Mouse (Mus musculus): ENCODE measurements around the gene LTO1. TPM values are rescaled to one million over a fixed set of nuclear protein-coding genes. Genes with fewer than 3 reads are reported as not detected.
"Not testable (repeated sequence)": the region's sequence is repeated elsewhere in the genome, so short reads cannot be mapped to it uniquely, and the experiment has no call there.

Gene LTO1
- polyA plus RNA-seq, 2 experiments, result 22.0 to 46.5 TPM

DNA sequence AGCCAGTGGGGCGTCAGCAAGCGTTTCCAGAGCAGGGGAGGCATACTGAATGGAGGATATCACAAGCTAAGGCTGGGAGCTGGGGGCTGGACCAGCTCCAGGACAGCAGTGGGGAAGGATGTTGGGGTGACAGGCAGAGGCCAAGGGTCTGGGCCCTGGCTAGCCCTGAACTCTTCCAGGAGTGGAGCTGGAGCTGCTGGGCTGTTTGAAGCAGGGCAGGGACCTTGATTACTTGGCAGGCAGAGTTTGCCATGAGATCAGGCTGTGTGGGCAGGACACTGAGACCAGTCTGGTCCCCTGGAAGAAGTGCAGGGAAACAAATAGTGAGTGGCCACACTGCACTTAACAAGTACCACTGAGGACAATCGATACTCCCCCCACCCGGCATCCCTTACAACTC, 40.7 kb upstream of the LTO1 start:
- Histone ChIP-seq H3K4me1 (ENCODE audit: control insufficient read depth, insufficient read depth, low read length) (no peaks in the 10 kb centered on the region; the same call in 1 of the 2 replicates), H3K9ac (ENCODE audit: low read depth, low read length, severe bottlenecking) (0 out of 2 replicates have a peak overlapping the region, but pooled peaks have one; percentile 7), H3K27ac (replicated peaks; ENCODE audit: low read depth, low read length) (no peak overlapping the region), H3K9me3 (ENCODE audit: control insufficient read depth, low read length) (no peaks in the 10 kb centered on the region), H3K36me3 (ENCODE audit: control insufficient read depth, insufficient read depth, low read length) (no peaks in the 10 kb centered on the region), H3K4me3 (replicated peaks; ENCODE audit: low read length) (no peak overlapping the region), H3K4me2 (replicated peaks; ENCODE audit: low read depth, low read length, severe bottlenecking) (no peak overlapping the region), H3K27me3 (ENCODE audit: control insufficient read depth, insufficient read depth, low read length) (no peaks in the 10 kb centered on the region)
- TF ChIP-seq POLR2A (IDR thresholded peaks at IDR 0.05; ENCODE audit: borderline replicate concordance, extremely low read depth, insufficient read depth, insufficient read length), result no peak
- ATAC-seq (ENCODE audit: low FRiP score, low read depth) (no peak), DNase-seq (ENCODE audit: low spot score) (no peak)
- 66% methylated on average over 4 of the region's 4 CpGs for WGBS

DNA sequence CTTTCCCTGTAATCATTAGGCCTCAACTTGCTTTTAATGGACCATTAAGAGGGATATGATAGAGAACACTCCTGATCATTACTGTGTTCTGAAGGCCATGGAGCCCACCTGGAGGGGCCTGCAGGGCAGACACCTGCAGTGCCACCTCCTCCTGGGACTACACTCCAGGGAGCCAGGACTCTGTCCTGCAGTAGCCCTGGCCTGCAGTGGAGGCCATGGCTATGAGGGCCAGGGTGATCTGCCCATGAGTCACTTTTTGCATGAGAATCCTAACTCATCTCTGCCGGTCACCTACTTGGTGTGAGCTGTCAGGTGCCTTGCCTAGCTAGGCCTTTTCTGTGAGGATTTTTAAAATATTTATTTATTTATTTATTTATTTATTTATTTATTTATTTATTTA, 36.5 kb upstream of the LTO1 start:
- Histone ChIP-seq H3K27me3 (ENCODE audit: control insufficient read depth, insufficient read depth, low read length) (no peaks in the 10 kb centered on the region), H3K4me1 (ENCODE audit: control insufficient read depth, insufficient read depth, low read length) (no peaks in the 10 kb centered on the region; the same call in 1 of the 2 replicates), H3K4me2 (replicated peaks; ENCODE audit: low read depth, low read length, severe bottlenecking) (no peak overlapping the region), H3K27ac (replicated peaks; ENCODE audit: low read depth, low read length) (no peak overlapping the region), H3K36me3 (ENCODE audit: control insufficient read depth, insufficient read depth, low read length) (no peaks in the 10 kb centered on the region), H3K9ac (ENCODE audit: low read depth, low read length, severe bottlenecking) (no peak overlapping the region), H3K4me3 (replicated peaks; ENCODE audit: low read length) (no peak overlapping the region), H3K9me3 (ENCODE audit: control insufficient read depth, low read length) (no peaks in the 10 kb centered on the region)
- DNase-seq (ENCODE audit: low spot score) (no peak), ATAC-seq (ENCODE audit: low FRiP score, low read depth) (no peak)
- WGBS, result 95% methylated on average over 1 of the region's 1 CpGs
- TF ChIP-seq POLR2A (IDR thresholded peaks at IDR 0.05; ENCODE audit: borderline replicate concordance, extremely low read depth, insufficient read depth, insufficient read length), result no peak

DNA sequence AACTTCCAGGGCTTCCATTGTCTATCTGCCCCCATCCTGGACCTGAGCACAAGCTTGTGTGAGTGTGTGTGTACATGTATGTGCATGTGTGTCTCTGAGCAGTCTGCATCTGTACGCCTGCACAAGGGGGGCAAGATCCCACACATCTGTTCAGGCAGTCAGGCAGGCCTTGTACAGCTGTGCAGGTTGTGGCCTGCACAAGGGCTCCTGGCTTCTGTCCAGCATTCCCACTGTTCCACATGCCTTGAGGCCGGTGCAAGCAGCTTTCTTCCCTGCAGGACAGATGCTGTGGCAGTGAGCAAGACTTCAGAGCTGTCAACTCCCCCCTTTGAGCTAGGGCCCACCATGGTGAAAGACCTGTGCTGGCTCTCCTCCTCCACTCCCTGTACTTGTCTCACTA, 31.8 kb upstream of the LTO1 start:
- no peaks in the 10 kb centered on the region for H3K4me1 ChIP-seq (ENCODE audit: control insufficient read depth, insufficient read depth, low read length)
- ATAC-seq (ENCODE audit: low FRiP score, low read depth) (peak; percentile 70), DNase-seq (ENCODE audit: low spot score) (peak; percentile 83)
- H3K9me3 ChIP-seq (ENCODE audit: control insufficient read depth, low read length), result no peaks in the 10 kb centered on the region
- no peaks in the 10 kb centered on the region for H3K36me3 ChIP-seq (ENCODE audit: control insufficient read depth, insufficient read depth, low read length)
- H3K27ac ChIP-seq (replicated peaks; ENCODE audit: low read depth, low read length), result no peak overlapping the region
- H3K4me3 ChIP-seq (replicated peaks; ENCODE audit: low read length), result no peak overlapping the region
- no peak overlapping the region for H3K4me2 ChIP-seq (replicated peaks; ENCODE audit: low read depth, low read length, severe bottlenecking)
- 5% methylated on average over 2 of the region's 2 CpGs for WGBS
- no peak overlapping the region for H3K9ac ChIP-seq (ENCODE audit: low read depth, low read length, severe bottlenecking)
- H3K27me3 ChIP-seq (ENCODE audit: control insufficient read depth, insufficient read depth, low read length), result no peaks in the 10 kb centered on the region
- TF ChIP-seq POLR2A (IDR thresholded peaks at IDR 0.05; ENCODE audit: borderline replicate concordance, extremely low read depth, insufficient read depth, insufficient read length), result no peak

DNA sequence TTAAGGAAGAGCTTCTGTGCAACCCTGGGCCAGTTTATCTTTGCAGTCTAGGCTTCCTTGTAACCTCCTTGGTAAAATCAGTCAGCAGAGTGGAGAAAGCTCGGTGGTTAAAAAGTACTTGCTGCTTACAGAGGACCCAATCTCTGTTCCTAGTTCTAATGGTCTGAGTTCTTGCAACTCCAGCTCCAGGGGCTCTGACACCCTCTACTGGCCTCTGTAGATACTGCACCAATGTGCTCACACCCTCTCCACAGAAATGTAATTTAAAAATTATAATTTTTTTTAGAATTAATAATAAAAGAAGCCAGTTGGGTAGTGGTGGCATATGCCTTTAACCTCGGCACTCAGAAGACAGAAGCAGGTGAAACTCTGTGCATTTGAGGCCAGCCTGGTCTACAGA, 27.2 kb upstream of the LTO1 start:
- no peak for ATAC-seq (ENCODE audit: low FRiP score, low read depth)
- WGBS, result 77% methylated on average over 2 of the region's 2 CpGs
- Histone ChIP-seq H3K4me3 (replicated peaks; ENCODE audit: low read length) (no peak overlapping the region), H3K9ac (ENCODE audit: low read depth, low read length, severe bottlenecking) (no peak overlapping the region), H3K4me1 (ENCODE audit: control insufficient read depth, insufficient read depth, low read length) (0 out of 2 replicates have a peak, but pooled peaks cover 2% of the 10 kb centered on the region), H3K4me2 (replicated peaks; ENCODE audit: low read depth, low read length, severe bottlenecking) (no peak overlapping the region), H3K36me3 (ENCODE audit: control insufficient read depth, insufficient read depth, low read length) (no peaks in the 10 kb centered on the region), H3K9me3 (ENCODE audit: control insufficient read depth, low read length) (no peaks in the 10 kb centered on the region), H3K27ac (replicated peaks; ENCODE audit: low read depth, low read length) (no peak overlapping the region), H3K27me3 (ENCODE audit: control insufficient read depth, insufficient read depth, low read length) (no peaks in the 10 kb centered on the region)
- no peak for TF ChIP-seq POLR2A (IDR thresholded peaks at IDR 0.05; ENCODE audit: borderline replicate concordance, extremely low read depth, insufficient read depth, insufficient read length)
- no peak for DNase-seq (ENCODE audit: low spot score)

DNA sequence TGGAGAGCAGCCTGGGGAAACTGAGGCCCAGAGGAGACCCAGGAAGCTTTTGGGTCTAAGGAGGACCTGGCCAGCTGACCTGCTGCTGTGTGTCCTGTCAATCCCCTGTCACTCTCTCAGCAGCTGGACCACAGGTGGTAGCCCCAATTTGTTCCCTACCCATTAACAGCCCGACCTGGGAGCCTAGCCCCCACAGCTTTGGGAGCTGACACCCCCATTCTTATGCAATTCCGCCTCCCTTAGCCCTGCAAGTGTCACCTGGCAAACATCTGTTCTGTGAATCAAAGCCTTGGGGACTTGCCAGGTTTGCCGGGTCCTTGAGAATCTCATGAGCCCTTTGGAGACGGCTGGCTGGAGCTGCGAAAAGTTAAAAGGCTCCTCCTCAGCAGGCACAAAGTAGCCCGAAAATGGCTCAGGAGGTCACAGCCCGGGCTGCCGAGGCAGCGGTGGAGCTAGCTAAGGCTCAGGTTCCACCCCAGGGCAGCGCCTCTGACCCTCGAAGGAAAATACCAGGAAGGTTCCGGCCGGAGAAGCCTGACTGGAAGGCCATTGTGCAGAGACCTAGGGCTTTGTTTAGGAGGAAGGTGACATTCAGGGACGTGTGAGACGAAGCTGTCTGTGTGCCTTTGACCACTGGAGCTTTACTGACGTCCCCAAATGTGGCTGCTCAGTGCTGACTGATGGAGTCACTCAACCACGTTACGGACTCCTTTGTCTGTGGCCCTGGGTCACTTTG, 26.2 kb upstream of the LTO1 start:
- Histone ChIP-seq H3K36me3 (ENCODE audit: control insufficient read depth, insufficient read depth, low read length) (no peaks in the 10 kb centered on the region), H3K4me1 (ENCODE audit: control insufficient read depth, insufficient read depth, low read length) (0 out of 2 replicates have a peak, but pooled peaks cover 2% of the 10 kb centered on the region), H3K27me3 (ENCODE audit: control insufficient read depth, insufficient read depth, low read length) (no peaks in the 10 kb centered on the region), H3K4me2 (replicated peaks; ENCODE audit: low read depth, low read length, severe bottlenecking) (no peak overlapping the region), H3K4me3 (replicated peaks; ENCODE audit: low read length) (no peak overlapping the region), H3K9ac (ENCODE audit: low read depth, low read length, severe bottlenecking) (no peak overlapping the region), H3K27ac (replicated peaks; ENCODE audit: low read depth, low read length) (no peak overlapping the region), H3K9me3 (ENCODE audit: control insufficient read depth, low read length) (no peaks in the 10 kb centered on the region)
- no peak for ATAC-seq (ENCODE audit: low FRiP score, low read depth)
- no peak for DNase-seq (ENCODE audit: low spot score)
- 5% methylated on average over 18 of the region's 18 CpGs for WGBS
- no peak for TF ChIP-seq POLR2A (IDR thresholded peaks at IDR 0.05; ENCODE audit: borderline replicate concordance, extremely low read depth, insufficient read depth, insufficient read length)

DNA sequence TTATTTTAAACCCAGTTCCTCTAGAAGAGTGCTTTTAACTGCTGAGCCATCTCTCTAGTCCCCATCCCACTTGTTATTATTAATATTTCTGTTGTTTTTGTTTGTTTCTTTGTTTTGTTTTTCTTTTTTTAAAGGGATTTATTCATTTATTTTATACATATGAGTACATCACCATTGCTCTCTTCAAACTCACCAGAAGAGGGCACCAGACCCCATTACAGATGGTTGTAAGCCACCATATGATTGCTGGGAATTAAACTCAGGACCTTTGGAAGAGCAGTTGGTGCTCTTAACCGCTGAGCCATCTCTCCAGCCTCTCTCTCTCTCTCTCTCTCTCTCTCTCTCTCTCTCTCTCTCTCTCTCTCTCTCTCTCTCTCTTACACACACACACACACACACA, 24.2 kb upstream of the LTO1 start:
- H3K4me1 ChIP-seq (ENCODE audit: control insufficient read depth, insufficient read depth, low read length); ATAC-seq (ENCODE audit: low FRiP score, low read depth); H3K9ac ChIP-seq (ENCODE audit: low read depth, low read length, severe bottlenecking); H3K4me3 ChIP-seq (replicated peaks; ENCODE audit: low read length); DNase-seq (ENCODE audit: low spot score); H3K36me3 ChIP-seq (ENCODE audit: control insufficient read depth, insufficient read depth, low read length); H3K4me2 ChIP-seq (replicated peaks; ENCODE audit: low read depth, low read length, severe bottlenecking); H3K9me3 ChIP-seq (ENCODE audit: control insufficient read depth, low read length); H3K27ac ChIP-seq (replicated peaks; ENCODE audit: low read depth, low read length): not testable (repeated sequence)
- peaks cover 12% of the 10 kb centered on the region for H3K27me3 ChIP-seq (ENCODE audit: control insufficient read depth, insufficient read depth, low read length)
- WGBS, result 100% methylated on average over 1 of the region's 1 CpGs
